Mouse (Mus musculus): ENCODE results near the gene Tcp11l2.

The Tcp11l2 gene

DNA sequence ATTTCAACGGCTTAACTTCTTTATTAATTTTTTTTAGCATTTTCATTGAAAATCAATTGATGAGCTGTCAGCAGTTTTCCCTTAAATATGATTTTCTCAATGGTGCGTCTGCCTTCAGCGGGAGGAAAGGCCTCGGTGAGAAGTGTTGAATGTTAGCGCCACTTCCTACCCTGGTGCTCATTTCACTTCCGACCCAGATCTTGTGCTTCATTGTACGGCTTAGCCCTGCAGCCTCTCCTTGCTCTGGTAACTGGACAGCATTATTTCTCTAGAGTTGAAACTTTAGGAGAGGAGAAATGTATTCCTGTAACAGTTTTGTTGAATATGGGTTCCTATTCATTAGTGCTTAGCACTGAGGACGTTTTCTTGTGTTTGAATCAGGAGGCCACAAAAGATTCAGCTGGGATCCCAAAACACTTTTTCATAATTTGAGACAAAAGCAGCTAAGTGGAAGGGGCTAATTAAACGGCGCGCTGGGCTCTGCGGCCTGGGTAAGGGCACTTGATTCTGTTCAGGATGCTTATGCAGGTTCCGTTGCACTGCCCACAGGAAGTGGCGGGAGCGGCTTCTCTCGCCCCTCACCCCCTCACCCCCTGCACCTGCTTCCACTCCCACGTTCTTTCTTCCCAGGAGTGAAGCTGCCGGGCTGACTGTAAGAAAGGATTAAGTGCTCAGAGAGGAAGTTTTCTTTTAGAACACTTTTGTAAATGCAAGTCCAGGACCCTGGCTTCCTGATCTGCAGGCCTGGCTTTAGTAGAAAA is 81.8 kb downstream of the Tcp11l2 start:
- no peak for DNase-seq

DNA sequence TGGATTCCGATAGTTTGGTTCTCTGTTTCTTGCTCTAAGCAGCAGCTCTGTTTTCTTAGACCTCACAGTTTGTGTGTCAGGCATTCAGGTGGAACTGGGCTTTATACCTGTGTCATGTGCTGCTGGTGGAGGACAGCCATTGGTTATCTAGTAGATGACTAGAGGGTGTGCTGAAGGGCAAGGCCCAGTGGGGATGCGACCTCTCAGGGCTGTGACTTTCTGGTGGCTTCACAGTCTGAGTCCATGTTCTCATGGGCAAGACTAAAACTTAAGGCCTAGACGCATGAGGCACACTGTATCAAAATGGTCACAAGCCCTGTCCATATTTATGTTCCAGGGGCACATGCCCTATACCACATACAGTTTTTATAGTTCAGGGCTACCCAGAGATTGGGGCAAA is 82.9 kb downstream of the Tcp11l2 start:
- DNase-seq = no peak

DNA sequence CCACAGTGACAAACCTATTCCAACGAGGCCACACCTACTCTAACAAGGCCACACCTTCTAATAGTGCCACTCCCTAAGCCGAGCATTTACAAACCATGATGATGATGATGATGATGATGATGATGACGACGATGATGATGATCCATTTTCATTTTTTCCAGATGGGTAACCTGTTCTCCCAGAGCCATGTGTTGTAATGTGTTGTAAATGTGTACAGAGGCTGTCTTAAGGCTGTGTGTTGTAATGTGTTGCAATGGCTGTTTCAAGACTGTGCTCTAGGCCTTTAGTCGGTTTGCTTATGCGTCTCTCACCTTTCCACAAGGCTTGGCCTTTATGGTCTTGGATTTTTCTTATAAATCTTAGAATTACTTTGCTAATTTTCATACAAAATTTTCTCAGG is 85.7 kb downstream of the Tcp11l2 start:
- no peak for DNase-seq
